Mouse (Mus musculus) MEL (cell line): Measurements from ENCODE around the gene Mkrn1. TPM values are rescaled to one million over a fixed set of nuclear protein-coding genes. Genes with fewer than 3 reads are reported as not detected.

Source experiments
- DNase-seq: peaks from one replicate; pipeline ENCODE4 v3.0.0; 2011; ENCODE audit warnings: low read depth, low spot score
- H3K27ac ChIP-seq: 2 replicates; pipeline ENCODE4 v1.5.1; 2012; ENCODE audit warnings: low read depth, mild to moderate bottlenecking, control low read depth, low read length, moderate library complexity; ENCODE audit not compliant: control insufficient read depth
- H3K27me3 ChIP-seq, 2 experiments: fragments of 150-350 bp in 1 of 2; sonication (generic) in 1 of 2; 2 replicates each; pipeline ENCODE4 v1.6.1; 2012; ENCODE audit warnings: low read length in 2 of 2, mild to moderate bottlenecking in 2 of 2, improper control_type of control experiment in 1 of 2, moderate library complexity in 1 of 2; ENCODE audit not compliant: insufficient read depth in 2 of 2, control insufficient read depth in 1 of 2
- H3K36me3 ChIP-seq, 2 experiments: 2 replicates each; pipeline ENCODE4 v1.6.1; 2012 to 2014; ENCODE audit warnings: low read length in 2 of 2, improper control_type of control experiment in 1 of 2, inconsistent platforms in 1 of 2, mild to moderate bottlenecking in 1 of 2; ENCODE audit not compliant: insufficient read depth in 2 of 2, control insufficient read depth in 1 of 2
- H3K4me1 ChIP-seq, 2 experiments: fragments of 150-350 bp in 1 of 2; sonication (generic) in 1 of 2; 2 replicates each; pipeline ENCODE4 v1.6.1; 2012; ENCODE audit warnings: low read length in 2 of 2, improper control_type of control experiment in 1 of 2, mild to moderate bottlenecking in 1 of 2; ENCODE audit not compliant: insufficient read depth in 2 of 2, control insufficient read depth in 1 of 2
- H3K4me3 ChIP-seq, 2 experiments: fragments of 150-350 bp in 1 of 2; sonication (generic) in 1 of 2; 2 replicates each; pipeline ENCODE4 v1.5.1; 2012; ENCODE audit warnings: low read depth in 2 of 2, low read length in 2 of 2, mild to moderate bottlenecking in 2 of 2, moderate library complexity in 2 of 2, control low read depth in 1 of 2, improper control_type of control experiment in 1 of 2; ENCODE audit not compliant: control insufficient read depth in 1 of 2, insufficient read depth in 1 of 2
- H3K79me2 ChIP-seq: 2 replicates; pipeline ENCODE4 v1.6.1; 2012; ENCODE audit warnings: mild to moderate bottlenecking, low read length, moderate library complexity; ENCODE audit not compliant: control insufficient read depth, poor library complexity, insufficient read depth
- H3K9ac ChIP-seq: 2 replicates; pipeline ENCODE4 v1.6.1; 2012; ENCODE audit warnings: low read depth, mild to moderate bottlenecking, control low read depth, low read length, moderate library complexity; ENCODE audit not compliant: control insufficient read depth, poor library complexity, severe bottlenecking
- H3K9me3 ChIP-seq: fragments of 150-350 bp; sonication (generic); replicated peaks from 2 replicates; pipeline ENCODE4 v1.6.1; 2012; ENCODE audit warnings: mild to moderate bottlenecking, low read length, improper control_type of control experiment, moderate library complexity; ENCODE audit not compliant: insufficient read depth
- BHLHE40 ChIP-seq: IDR thresholded peaks from 2 replicates; pipeline ENCODE4 v1.6.1; 2012; ENCODE audit warnings: low read depth, mild to moderate bottlenecking, inconsistent platforms, low read length, improper control_type of control experiment, borderline replicate concordance
- CHD1 ChIP-seq: IDR thresholded peaks from 2 replicates; pipeline ENCODE4 v1.6.1; 2012; ENCODE audit warnings: low read depth, mild to moderate bottlenecking, inconsistent platforms, low read length, improper control_type of control experiment
- CHD2 ChIP-seq: IDR thresholded peaks from 2 replicates; pipeline ENCODE4 v1.6.1; 2011; ENCODE audit warnings: low read length, improper control_type of control experiment
- CTCF ChIP-seq, 3 experiments: IDR thresholded peaks in 2 of 3; conservative IDR thresholded peaks in 1 of 3; 2 replicates each; pipeline ENCODE4 v1.5.1; 2011 to 2012; ENCODE audit warnings: low read length in 3 of 3, low read depth in 2 of 3, mild to moderate bottlenecking in 2 of 3, improper control_type of control experiment in 1 of 3, inconsistent platforms in 1 of 3, mixed read lengths in 1 of 3, moderate library complexity in 1 of 3; ENCODE audit not compliant: control insufficient read depth in 1 of 3, insufficient read depth in 1 of 3, poor library complexity in 1 of 3, severe bottlenecking in 1 of 3
- ELF1 ChIP-seq: IDR thresholded peaks from 2 replicates; pipeline ENCODE4 v1.6.1; 2014; ENCODE audit warnings: low read depth, mild to moderate bottlenecking, inconsistent platforms, low read length, improper control_type of control experiment, moderate library complexity
- EP300 ChIP-seq, 2 experiments: IDR thresholded peaks; 2 replicates each; pipeline ENCODE4 v1.6.1; 2011; ENCODE audit warnings: improper control_type of control experiment in 2 of 2, low read length in 2 of 2, low read depth in 1 of 2, mild to moderate bottlenecking in 1 of 2
- GABPA ChIP-seq: IDR thresholded peaks from 2 replicates; pipeline ENCODE4 v1.6.1; 2012; ENCODE audit warnings: low read depth, mild to moderate bottlenecking, inconsistent platforms, low read length, improper control_type of control experiment, moderate library complexity
- JUND ChIP-seq: IDR thresholded peaks from 2 replicates; pipeline ENCODE4 v1.6.1; 2011; ENCODE audit warnings: low read depth, mild to moderate bottlenecking, improper control_type of control experiment, low read length
- KAT2A ChIP-seq: conservative IDR thresholded peaks from 2 replicates; pipeline ENCODE4 v1.6.1; 2012; ENCODE audit warnings: low read depth, low read length, improper control_type of control experiment, inconsistent platforms
- MAFK ChIP-seq: IDR thresholded peaks from 2 replicates; pipeline ENCODE4 v1.6.1; 2011; ENCODE audit warnings: low read depth, mild to moderate bottlenecking, low read length, improper control_type of control experiment, borderline replicate concordance
- MAZ ChIP-seq: IDR thresholded peaks from 2 replicates; pipeline ENCODE4 v1.6.1; 2012; ENCODE audit warnings: low read depth, mild to moderate bottlenecking, inconsistent platforms, low read length, improper control_type of control experiment
- NELFE ChIP-seq: IDR thresholded peaks from 2 replicates; pipeline ENCODE4 v1.6.1; 2011; ENCODE audit warnings: low read depth, low read length, improper control_type of control experiment
- NRF1 ChIP-seq: IDR thresholded peaks from 2 replicates; pipeline ENCODE4 v1.6.1; 2014; ENCODE audit warnings: low read depth, mild to moderate bottlenecking, inconsistent platforms, low read length, improper control_type of control experiment, moderate library complexity; ENCODE audit not compliant: poor library complexity, insufficient read depth, severe bottlenecking
- POLR2AphosphoS5 ChIP-seq: IDR thresholded peaks from 2 replicates; pipeline ENCODE4 v1.6.1; 2012; ENCODE audit warnings: low read depth, borderline replicate concordance, mild to moderate bottlenecking, inconsistent platforms, low read length, moderate library complexity, mixed read lengths
- RCOR1 ChIP-seq: IDR thresholded peaks from 2 replicates; pipeline ENCODE4 v1.6.1; 2012; ENCODE audit warnings: low read depth, mild to moderate bottlenecking, inconsistent platforms, low read length, improper control_type of control experiment
- SMC3 ChIP-seq: IDR thresholded peaks from 2 replicates; pipeline ENCODE4 v1.6.1; 2011; ENCODE audit warnings: low read depth, low read length, improper control_type of control experiment
- UBTF ChIP-seq: IDR thresholded peaks from 2 replicates; pipeline ENCODE4 v1.6.1; 2012; ENCODE audit warnings: low read depth, mild to moderate bottlenecking, inconsistent platforms, low read length, improper control_type of control experiment, moderate library complexity, borderline replicate concordance; ENCODE audit not compliant: insufficient read depth
- USF2 ChIP-seq, 2 experiments: IDR thresholded peaks; 2 replicates each; pipeline ENCODE4 v1.6.1; 2011 to 2012; ENCODE audit warnings: improper control_type of control experiment in 2 of 2, low read length in 2 of 2, borderline replicate concordance in 1 of 2, inconsistent platforms in 1 of 2, low read depth in 1 of 2, mild to moderate bottlenecking in 1 of 2; ENCODE audit not compliant: insufficient read depth in 1 of 2
- ZC3H11A ChIP-seq: IDR thresholded peaks from 2 replicates; pipeline ENCODE4 v1.6.1; 2012; ENCODE audit warnings: low read depth, mild to moderate bottlenecking, inconsistent platforms, low read length, improper control_type of control experiment
- ZKSCAN1 ChIP-seq: IDR thresholded peaks from 2 replicates; pipeline ENCODE4 v1.6.1; 2012; ENCODE audit warnings: low read depth, mild to moderate bottlenecking, inconsistent platforms, low read length, improper control_type of control experiment, moderate library complexity
- ZMIZ1 ChIP-seq: IDR thresholded peaks from 2 replicates; pipeline ENCODE4 v1.6.1; 2012; ENCODE audit warnings: low read depth, mild to moderate bottlenecking, inconsistent platforms, low read length, improper control_type of control experiment, moderate library complexity
- polyA plus RNA-seq, 2 experiments: library from polyadenylated mRNA; stranded (reverse) in 1 of 2; unstranded in 1 of 2; fragments of >175 nt in 1 of 2; fragments of >200 nt in 1 of 2; gene quantifications; 2 replicates each; pipeline versions ENCODE4 v1.2.1 to v1.2.4; 2012; ENCODE audit warnings: low replicate concordance in 2 of 2, low read depth in 1 of 2; ENCODE audit not compliant: insufficient read length in 2 of 2, insufficient read depth in 1 of 2, missing spikeins in 1 of 2
- total RNA-seq: library from RNA; depleted of rRNA; stranded (reverse); fragments of 300-350 nt; gene quantifications from 2 replicates; pipeline ENCODE4 v1.2.3, GENCODE M21; 2012

The Mkrn1 gene
- total and polyA plus RNA-seq, 3 experiments, result 57.4 to 58.1 TPM; not detected in 1

- no peak for TF ChIP-seq SMC3
- no peak for TF ChIP-seq CHD2
- no peak for TF ChIP-seq KAT2A
- TF ChIP-seq CHD1, result no peak
- TF ChIP-seq ZC3H11A, result no peak
- TF ChIP-seq GABPA, result no peak
- TF ChIP-seq EP300 (IDR thresholded peaks at IDR 0.05; ENCODE audit: low read depth in 1 of 2, low read length in 2 of 2), result no peak
- no peak for TF ChIP-seq BHLHE40
- no peak for TF ChIP-seq JUND
- TF ChIP-seq NELFE, result no peak
- TF ChIP-seq MAZ, result no peak
- no peak for TF ChIP-seq USF2 (IDR thresholded peaks at IDR 0.05; ENCODE audit: borderline replicate concordance in 1 of 2, insufficient read depth in 1 of 2, low read depth in 1 of 2, low read length in 2 of 2)
- TF ChIP-seq, all 39 proteins: peak for 3
Measured at GRCm38 (mm10) chr6:39406480-39406879, 13.8 kb downstream of the Mkrn1 start (continued).

- H3K9me3 ChIP-seq, result no peaks in the 10 kb centered on the region
- H3K27ac ChIP-seq, result no peak overlapping the region
- DNase-seq, result no peak
- H3K4me1 ChIP-seq, result peaks cover 0 to 9% of the 10 kb centered on the region in 2 experiments; a peak in 2 of 4 replicates
- H3K4me3 ChIP-seq, result no peak overlapping the region
- H3K27me3 ChIP-seq, result no peaks in the 10 kb centered on the region
- no peaks in the 10 kb centered on the region for H3K79me2 ChIP-seq
- no peak overlapping the region for H3K9ac ChIP-seq
- TF ChIP-seq RCOR1 (no peak), NELFE (no peak), ZKSCAN1 (no peak), UBTF (no peak)
- H3K36me3 ChIP-seq, result peaks cover 0 to 9% of the 10 kb centered on the region in 2 experiments; a peak in 3 of 4 replicates
Measured at GRCm38 (mm10) chr6:39403136-39403535, 17.1 kb downstream of the Mkrn1 start.

- H3K4me1 ChIP-seq, result no peaks in the 10 kb centered on the region
- no peaks in the 10 kb centered on the region for H3K27me3 ChIP-seq
- no peaks in the 10 kb centered on the region for H3K79me2 ChIP-seq
- no peaks in the 10 kb centered on the region for H3K9me3 ChIP-seq
- no peak overlapping the region for H3K4me3 ChIP-seq
- peak; percentile 46 for DNase-seq
- H3K27ac ChIP-seq, result no peak overlapping the region
- H3K9ac ChIP-seq, result no peak overlapping the region
- no peaks in the 10 kb centered on the region for H3K36me3 ChIP-seq
- TF ChIP-seq ZMIZ1 (no peak), NRF1 (no peak), MAFK (no peak), CTCF (IDR thresholded peaks at IDR 0.05 in 2 of 3, conservative IDR thresholded peaks at IDR 0.05 in 1 of 3; ENCODE audit: control insufficient read depth in 1 of 3, insufficient read depth in 1 of 3, low read depth in 2 of 3, low read length in 3 of 3, poor library complexity in 1 of 3, severe bottlenecking in 1 of 3) (peak; percentile 23 to 64 (median 40); a peak in 4 of 6 replicates), NELFE (no peak), ELF1 (no peak), POLR2AphosphoS5 (no peak), BHLHE40 (no peak)
Measured at GRCm38 (mm10) chr6:39400343-39400742, 19.9 kb downstream of the Mkrn1 start.
